Mouse (Mus musculus): ENCODE measurements around the gene Polr1a. TPM values are rescaled to one million over a fixed set of nuclear protein-coding genes. Genes with fewer than 3 reads are reported as not detected.

Gene Polr1a
- polyA plus RNA-seq, 1 experiment from 2014 or later = 20.1 TPM

Other genes starting within 250 kb of the Polr1a start
- gene Reep1, start 201.5 kb upstream of the Polr1a start, polyA plus RNA-seq (2015; fragmentation: Nextera tagmentation; extraction: Ambion mirVana) = 217 and 239 TPM in 2 replicates
- gene Mrpl35, start 82.1 kb upstream of the Polr1a start, polyA plus RNA-seq (2015; fragmentation: Nextera tagmentation; extraction: Ambion mirVana) = 42.9 and 43.8 TPM in 2 replicates
- 148 and 155 TPM in 2 replicates for gene Immt, start 77.7 kb upstream of the Polr1a start, polyA plus RNA-seq (2015; fragmentation: Nextera tagmentation; extraction: Ambion mirVana)
- gene Ptcd3, start 303 bp upstream of the Polr1a start, polyA plus RNA-seq (2015; fragmentation: Nextera tagmentation; extraction: Ambion mirVana) = 102 and 104 TPM in 2 replicates
- 46.8 and 52.9 TPM in 2 replicates for gene St3gal5, start 188.5 kb downstream of the Polr1a start, polyA plus RNA-seq (2015; fragmentation: Nextera tagmentation; extraction: Ambion mirVana)